Mouse (Mus musculus): ENCODE results near the gene Fam229a.
"Not testable (repeated sequence)": the region's sequence is repeated elsewhere in the genome, so short reads cannot be mapped to it uniquely, and the experiment has no call there.

Gene Fam229a

DNA sequence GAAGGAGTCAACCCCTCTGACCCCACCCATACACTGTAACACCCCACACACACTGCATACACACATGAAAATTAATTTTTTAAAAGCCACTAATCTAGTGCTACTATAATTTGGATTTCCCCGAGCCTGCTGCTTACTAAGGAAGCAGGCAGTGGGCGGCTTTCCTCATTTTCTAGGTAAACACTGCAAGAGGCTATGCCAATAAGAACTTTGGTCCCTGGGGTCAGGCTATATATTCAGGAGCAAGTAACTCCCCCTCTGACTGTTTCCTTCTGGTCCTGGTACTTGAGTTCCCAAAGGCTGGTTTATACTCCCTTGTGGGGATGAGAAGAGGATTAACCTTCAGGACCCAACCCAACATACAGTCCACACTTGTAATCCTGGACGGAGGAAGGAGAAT is 34.9 kb downstream of the Fam229a start:
- no peak for DNase-seq (ENCODE audit: low read depth, low spot score)
- peaks cover 9% of the 10 kb centered on the region for H3K36me3 ChIP-seq (ENCODE audit: control insufficient read depth, insufficient read depth, low read length, poor library complexity, severe bottlenecking)
- no peaks in the 10 kb centered on the region for H3K27me3 ChIP-seq (ENCODE audit: control insufficient read depth, insufficient read depth, low read length, poor library complexity, severe bottlenecking)

DNA sequence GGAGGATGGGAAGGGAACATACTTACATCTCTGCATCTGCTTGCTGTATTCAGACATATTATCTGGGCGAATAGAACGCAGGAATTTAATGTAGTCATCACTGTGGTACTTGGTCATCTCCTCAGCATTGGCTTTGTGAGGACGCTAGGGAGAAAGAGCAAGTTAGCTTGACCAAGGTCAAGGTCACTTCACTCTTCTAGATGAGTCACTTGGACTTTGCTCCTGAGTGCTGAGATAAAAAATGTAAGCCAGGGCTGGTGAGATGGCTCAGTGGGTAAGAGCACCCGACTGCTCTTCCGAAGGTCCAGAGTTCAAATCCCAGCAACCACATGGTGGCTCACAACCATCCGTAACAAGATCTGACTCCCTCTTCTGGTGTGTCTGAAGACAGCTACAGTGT is 37.9 kb downstream of the Fam229a start:
- DNase-seq (ENCODE audit: low read depth, low spot score); H3K27me3 ChIP-seq (ENCODE audit: control insufficient read depth, insufficient read depth, low read length, poor library complexity, severe bottlenecking); H3K36me3 ChIP-seq (ENCODE audit: control insufficient read depth, insufficient read depth, low read length, poor library complexity, severe bottlenecking): not testable (repeated sequence)

DNA sequence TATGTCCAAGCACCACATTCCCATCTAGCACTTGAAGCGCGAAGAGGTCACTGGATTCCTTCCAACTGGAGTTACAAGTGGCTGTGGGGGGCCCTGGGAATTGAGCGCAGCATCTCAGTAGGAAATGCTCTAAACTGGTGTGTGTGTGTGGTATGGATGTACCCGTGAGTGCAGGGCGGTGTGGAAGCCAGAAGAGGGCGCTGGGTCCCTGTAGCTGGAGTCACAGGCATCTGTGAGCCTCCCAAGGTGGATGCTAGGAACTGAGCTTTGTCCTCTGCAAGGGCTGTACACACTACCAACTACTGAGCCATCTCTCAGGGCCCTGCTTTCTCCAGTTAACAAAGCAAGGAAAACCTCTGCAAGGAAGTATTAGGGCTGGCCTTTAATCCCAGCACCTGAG is 49.0 kb downstream of the Fam229a start:
- Histone ChIP-seq H3K36me3 (ENCODE audit: control insufficient read depth, insufficient read depth, low read length, poor library complexity, severe bottlenecking) (peaks cover 2% of the 10 kb centered on the region; the same call in 1 of the 2 replicates), H3K27me3 (ENCODE audit: control insufficient read depth, insufficient read depth, low read length, poor library complexity, severe bottlenecking) (no peaks in the 10 kb centered on the region)
- peak; percentile 67 for DNase-seq (ENCODE audit: low read depth, low spot score)

Data from splenic B cell, adult 2 months (primary cell).